Mouse (Mus musculus) retina, embryonic 14.5 days (tissue): ENCODE data around the gene Piezo1.

Experiments
- DNase-seq: peaks from one replicate; pipeline ENCODE4 v3.0.0-alpha.2; 2015; ENCODE audit warnings: low spot score

The Piezo1 gene

DNA sequence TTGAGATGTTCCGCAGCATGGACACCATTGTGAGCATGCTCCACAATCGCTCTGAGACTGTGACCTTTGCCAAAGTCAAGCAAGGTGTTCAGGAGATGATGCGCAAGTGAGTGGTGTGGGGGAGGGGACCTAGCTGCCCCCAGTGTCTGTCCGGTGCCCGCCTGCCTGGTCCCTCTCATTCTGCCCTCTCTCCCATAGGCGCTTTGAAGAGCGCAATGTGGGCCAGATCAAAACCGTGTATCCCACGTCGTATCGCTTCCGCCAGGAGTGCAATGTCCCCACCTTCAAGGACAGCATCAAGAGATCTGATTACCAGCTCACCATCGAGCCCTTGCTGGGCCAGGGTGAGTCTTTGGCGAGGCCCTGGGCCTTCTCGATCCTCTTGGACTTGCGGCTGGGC, 18.9 kb upstream of the Piezo1 start:
- DNase-seq: no peak

- no peak for DNase-seq
These were observed 18.2 kb upstream of the Piezo1 start for GRCm38 (mm10) chr8:122569329-122569728.

GRCm38 (mm10) chr8:122568881-122569309, 17.8 kb upstream of the Piezo1 start:
- peak; percentile 28 for DNase-seq

DNA sequence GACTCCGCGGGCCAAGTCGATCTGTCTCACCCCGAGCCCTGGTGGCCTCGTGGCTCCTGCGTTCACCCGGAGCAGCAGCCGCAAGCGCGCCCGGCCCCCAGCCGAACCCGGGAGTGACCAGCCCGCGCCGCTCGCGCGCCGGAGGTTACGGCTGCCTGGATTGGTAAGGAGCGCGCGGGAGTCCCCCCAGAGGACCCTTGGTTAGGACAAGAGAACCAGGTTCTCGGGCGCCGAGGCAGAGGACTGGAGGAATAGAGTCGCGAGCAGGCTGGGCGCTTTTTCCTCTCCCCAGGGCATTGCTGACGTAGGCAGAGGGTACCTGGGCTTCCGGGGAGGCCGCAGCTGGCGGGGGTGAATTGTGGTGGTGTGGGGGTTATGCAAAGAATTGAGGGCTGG, 17.0 kb upstream of the Piezo1 start:
- no peak for DNase-seq

GRCm38 (mm10) chr8:122567361-122568108, 16.4 kb upstream of the Piezo1 start, which contains the start of gene Cdt1:
Cdt1 (plus strand) TSS chr8:122568015.
- peak; percentile 98 for DNase-seq

- peak; percentile 79 for DNase-seq
These were observed 15.6 kb upstream of the Piezo1 start for GRCm38 (mm10) chr8:122566766-122567165.

GRCm38 (mm10) chr8:122564363-122565352, 13.5 kb upstream of the Piezo1 start:
- DNase-seq: no peak

GRCm38 (mm10) chr8:122561199-122561598, 10.1 kb upstream of the Piezo1 start:
- no peak for DNase-seq

DNA sequence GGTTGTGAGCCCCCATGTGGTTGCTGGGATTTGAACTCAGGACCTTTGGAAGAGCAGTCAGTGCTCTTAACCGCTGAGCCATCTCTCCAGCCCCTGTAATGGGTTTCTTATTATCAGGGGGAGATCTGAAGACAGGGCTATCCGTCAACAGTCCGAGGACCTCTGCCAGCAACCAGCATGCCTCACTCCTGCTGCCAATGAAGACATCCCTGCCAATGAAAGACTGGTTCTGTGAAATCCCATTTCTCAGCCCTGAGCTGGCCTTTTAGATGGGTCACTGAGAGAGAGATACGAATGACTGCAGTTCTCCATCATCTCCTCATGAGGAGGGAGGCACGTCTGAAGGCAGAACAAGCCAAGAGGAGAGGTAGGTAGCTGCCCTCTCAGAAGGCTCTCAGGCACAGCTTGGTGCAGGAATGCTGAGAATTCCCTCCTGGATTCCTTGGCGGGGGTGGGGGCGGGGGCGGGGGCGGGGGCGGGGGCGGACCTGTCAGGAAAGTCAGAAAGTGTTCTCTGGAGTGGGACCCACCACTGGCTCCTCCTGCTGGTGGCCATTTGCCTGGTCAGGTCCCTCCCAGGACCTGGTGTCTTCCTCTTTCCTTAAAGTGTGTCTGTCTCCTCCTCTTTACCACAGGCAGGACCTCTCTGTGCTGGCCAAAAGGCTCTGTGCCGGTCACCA, 7.7 kb upstream of the Piezo1 start:
- no peak for DNase-seq

GRCm38 (mm10) chr8:122557248-122558038, 6.3 kb upstream of the Piezo1 start:
- no peak for DNase-seq

DNA sequence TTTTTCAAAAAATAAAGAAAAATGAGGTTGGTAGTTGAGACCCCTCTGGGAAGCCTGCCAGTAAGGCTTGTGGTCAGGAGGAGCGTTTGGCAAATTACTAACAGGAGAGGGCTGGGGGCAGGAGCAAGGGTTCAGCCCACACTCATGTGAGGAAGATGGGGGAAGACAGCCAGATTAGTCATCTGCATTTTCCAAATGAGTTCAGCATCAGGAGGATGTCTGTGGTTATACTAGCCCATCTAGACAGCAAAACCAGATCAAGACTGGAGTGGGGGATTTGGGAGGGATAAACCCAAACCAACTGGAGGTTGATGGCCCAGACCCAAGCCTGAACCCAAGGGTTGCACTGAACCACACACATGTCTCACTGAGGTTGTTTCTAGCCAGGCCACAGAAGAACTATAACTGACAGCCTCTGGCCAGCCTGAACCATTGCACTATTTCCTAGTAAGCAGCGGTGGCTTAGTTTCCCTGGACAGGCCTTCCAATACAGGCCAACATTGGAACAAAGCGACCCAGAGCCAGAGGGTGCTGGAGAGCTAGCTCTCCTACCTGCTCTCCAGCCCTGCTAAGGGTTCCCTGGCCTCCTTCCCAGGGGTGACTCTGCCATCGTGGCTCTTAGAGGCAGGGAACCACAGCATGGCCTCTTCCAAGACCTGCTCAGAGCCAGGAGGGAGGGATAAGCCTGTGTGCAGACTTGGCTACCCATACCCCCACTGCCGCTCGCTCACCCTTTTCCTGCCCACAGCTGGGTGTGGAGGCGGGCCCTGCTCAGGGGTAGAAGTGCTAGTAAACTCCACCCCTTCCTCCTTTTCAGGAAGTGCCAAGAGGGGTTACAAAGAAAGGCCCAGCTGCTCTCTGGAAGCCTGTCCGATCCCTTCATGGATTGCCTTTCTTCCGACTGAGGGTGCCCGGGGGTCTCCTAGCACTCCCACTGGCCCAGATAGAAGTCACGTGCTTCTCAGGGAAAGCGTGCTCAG, 5.2 kb upstream of the Piezo1 start:
- DNase-seq: no peak

GRCm38 (mm10) chr8:122554786-122555185, 3.7 kb upstream of the Piezo1 start:
- no peak for DNase-seq

DNA sequence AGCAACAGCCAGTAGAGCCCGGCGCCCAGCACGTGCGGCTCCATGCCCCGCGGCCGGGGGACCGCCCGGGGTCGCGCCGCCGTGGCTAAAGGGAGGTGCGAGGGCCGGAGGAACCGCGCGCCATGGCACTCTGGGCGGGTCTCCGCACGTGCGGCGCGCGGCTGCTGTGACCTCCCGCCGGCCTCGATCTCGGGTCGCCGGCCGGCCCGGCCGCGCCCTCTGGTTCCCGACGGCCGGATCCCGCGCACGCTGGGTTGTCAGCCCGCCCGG, 199 bp downstream of the Piezo1 start:
- DNase-seq: no peak

- DNase-seq: peak; percentile 65
These were observed 715 bp downstream of the Piezo1 start for GRCm38 (mm10) chr8:122550234-122550994.

GRCm38 (mm10) chr8:122548891-122549439, 2.2 kb downstream of the Piezo1 start:
- DNase-seq: no peak

- no peak for DNase-seq
These were observed 2.8 kb downstream of the Piezo1 start for GRCm38 (mm10) chr8:122548331-122548730.

- DNase-seq: no peak
These were observed 3.3 kb downstream of the Piezo1 start for GRCm38 (mm10) chr8:122547815-122548214.

- no peak for DNase-seq
These were observed 4.2 kb downstream of the Piezo1 start for GRCm38 (mm10) chr8:122546811-122547453.
